Mouse (Mus musculus) embryo, embryonic 10.5 days (tissue): Measurements from ENCODE around the gene Tmem176a.

ENCODE experiments used
- DNase-seq: peaks from one replicate; pipeline ENCODE4 v3.0.0-alpha.2; 2015; ENCODE audit warnings: low spot score

The Tmem176a gene

DNA sequence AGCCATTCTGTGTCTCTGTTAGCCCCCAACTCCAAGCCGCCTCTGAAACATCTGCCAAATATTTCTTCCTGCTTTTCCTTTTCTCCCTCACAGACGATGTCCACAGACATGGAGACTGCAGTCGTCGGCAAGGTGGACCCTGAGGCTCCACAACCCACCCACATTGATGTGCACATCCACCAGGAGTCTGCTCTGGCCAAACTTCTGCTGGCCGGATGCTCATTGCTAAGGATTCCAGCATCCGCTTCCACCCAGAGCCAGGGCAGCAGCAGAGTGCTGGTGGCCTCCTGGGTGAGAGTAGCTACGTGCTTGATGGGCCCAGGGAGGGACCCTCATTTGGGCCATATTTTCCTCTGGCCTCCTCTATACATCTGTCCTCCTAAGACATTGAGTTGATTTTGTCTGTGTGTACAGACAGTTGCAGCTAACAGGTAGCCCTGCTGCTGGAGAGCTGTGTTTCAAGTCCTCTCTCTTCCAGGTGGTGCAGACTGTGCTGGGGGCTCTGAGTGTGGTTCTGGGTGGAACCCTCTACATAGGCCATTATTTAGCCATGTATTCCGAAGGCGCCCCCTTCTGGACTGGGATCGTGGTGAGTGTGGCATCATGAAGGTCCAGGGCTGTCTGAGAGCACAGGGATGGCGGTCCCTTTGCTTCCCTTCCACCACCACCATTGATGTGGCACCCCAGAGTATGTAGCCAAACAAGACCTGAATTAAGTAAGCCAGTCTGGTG lies 1.6 kb downstream of the Tmem176a start:
- DNase-seq = no peak

DNA sequence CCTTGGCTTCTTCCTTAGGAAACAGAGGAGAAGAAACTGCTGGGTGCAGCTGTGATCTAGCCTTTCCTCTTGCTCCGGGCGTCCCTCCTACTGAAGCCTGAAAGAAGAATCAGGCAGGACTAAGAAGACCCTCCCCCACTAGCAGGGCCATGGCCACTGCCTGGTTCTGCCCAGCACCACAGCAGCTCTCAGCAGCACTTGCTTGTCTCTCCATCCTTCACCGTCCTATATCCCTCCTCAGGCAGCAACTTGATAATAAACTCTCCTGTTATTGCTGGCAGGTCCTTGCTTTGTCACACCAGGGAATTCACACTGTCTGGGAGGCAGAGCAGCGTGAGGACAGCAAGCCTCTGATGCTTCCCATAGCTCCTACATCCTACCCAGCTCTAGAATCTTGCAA lies 4.4 kb downstream of the Tmem176a start:
- no peak for DNase-seq

DNA sequence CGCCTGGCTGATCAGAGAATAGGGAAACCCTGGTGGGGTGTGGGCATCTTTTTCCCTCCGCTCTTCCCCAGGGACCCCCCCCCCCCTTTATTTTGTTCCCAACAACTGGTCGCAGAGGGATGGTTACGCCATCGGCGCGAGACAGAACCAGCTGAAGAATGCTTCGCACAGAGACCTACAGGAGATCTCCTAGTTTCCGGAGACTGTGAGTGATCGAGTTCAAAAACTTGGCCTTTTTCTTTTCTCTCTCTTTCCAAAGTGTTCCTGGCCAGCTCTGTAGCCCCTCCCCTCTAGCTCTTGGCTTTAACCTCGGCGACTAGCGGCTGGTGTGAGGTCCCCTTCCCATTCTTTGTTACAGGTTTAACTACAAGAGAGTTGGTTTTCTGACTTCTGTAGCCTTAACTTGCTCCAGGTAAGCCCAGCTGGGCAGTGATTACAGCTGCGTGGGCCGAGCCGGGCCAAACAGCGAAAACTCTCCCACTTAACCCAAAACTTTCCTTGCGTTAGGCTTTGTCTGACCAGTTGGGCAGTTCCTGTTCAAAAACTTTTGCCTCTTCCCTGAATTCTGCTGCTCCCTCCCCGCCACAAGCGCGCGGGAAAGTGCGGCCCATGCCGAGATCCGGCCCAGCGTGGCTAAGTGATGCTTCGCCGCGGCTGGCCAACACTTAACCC lies 11.2 kb downstream of the Tmem176a start:
- peak; percentile 69 for DNase-seq

DNA sequence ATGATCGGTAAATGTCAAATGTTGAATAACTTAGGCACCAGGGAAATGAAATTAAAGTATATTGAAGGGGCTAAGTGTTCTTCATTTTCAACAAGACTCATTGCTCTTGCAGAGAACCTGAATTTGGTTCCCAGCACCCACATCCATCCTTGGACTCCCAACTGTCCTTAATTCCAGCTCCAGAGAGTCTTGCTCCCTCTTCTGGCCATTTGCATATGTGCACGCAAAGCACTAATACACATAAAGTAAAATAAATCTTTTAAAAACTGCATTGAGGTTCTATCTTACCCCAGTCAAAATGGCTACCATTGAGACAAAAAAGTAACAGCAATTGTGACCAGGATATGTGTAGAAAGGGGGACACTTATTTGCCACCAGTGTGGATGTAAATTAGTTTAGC lies 13.4 kb downstream of the Tmem176a start:
- no peak for DNase-seq

DNA sequence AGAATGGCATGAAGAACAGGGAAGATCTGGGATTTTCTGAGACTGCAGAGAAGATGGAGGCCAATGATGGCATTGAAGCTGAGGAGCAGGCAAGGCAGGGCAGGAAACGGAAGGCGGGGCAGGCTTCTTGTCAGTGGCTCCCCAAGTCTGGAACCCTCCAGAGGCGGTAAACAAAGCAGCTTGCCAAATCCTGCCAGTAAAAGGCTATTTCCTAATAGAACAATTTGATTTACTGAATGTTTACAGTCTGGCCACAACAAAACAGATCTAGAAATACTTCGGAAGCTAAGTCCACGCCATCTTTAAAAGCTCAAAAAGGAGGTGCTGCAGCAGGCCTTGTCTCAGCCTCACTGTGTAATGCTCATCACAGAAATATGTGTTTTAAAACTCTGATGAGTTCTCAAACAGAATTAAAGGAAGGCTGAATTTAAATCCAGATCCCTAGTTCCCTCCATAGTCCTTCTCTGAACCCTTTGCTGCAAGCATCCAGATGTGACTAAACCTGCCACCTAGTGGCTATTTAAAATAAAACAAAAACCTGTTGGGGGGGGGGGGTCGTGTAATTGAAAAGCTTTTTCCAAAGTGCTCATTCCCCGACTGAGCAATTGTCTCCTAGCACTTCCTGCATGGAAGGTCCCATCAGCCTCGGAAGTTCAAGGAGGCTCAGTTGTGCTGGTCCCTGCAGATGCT lies 17.0 kb downstream of the Tmem176a start:
- DNase-seq = peak; percentile 42

DNA sequence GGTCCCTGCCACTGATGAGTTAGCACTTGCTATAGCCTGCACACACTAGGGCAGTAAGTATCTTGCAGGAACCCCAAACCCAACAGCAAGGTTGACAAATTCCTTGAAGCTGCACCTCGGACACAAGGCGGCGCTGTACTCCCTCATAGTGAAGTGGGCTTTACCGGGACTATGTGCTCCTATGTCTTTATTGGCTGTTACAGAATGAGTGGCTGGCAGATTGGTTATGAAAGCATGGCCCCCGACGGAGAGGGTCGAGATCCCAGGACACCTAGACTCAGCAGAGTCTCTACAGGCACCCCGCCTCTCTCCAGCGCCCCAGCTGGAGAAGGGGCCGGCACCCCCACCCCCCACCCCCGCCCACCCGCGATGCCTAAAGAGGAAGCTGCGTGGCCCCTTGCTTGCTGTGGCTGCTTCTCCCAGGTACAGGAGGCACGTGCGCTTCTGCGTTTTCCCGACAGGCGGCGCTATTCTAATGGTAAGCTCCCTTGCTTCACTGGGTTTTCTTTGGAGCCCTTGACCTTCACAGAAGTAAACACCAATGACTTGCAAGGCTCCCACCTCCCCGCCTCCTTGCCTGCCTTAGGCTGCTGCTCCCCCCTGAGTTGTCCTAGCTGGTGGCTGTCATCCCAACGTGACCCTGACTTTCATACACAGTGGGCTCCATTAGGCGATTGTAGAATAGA lies 19.6 kb downstream of the Tmem176a start:
- DNase-seq = peak; percentile 84

DNA sequence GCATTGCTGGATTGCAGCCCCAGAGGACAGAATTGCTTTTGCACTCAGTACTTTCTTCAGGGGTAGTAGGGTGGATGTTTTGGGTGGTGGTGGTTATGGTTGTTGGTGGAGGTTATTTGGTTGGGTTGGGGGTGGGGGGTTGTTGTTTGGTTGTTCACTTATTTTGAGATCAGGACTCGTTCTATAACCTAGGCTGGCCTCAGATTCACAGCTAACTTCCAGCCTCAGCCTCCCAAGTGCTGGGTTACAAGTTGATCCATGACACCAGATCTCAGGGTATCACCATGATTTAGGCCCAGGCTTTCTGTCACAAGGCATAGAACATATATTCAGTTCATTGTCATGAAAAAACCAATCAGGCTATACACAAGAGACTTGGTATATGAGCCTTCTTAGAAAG lies 20.1 kb downstream of the Tmem176a start:
- no peak for DNase-seq

DNA sequence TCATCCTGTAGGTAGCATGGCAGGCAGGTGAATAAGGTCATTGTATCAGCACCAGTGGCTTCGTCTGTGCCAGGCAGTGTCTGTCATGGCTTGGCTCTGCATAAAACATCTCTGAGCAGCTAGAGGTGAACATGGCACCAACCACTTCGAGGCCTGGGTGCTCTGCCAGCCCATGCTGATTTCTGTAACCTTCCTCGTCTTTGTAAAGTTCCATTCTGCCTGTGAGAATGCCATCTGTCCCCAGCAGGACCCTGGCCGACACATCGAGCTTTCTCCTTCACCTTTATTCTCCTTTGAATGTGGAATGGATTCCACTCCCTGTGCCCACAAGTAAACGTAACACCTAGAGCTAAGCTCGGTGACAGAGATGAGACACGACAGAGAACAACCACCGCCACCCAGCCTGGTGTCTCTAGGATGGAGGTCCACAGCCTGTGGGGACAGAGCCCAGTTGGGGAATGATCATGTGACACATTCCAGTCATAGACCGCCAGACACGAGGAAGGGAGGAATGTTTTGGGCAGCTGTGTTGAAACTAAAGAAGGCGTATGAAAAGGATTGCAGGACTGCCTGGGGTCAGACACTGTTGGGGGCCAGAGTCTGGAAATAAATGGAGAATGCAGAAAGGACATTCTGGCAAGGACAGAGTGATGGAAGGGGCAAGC lies 21.0 kb downstream of the Tmem176a start:
- no peak for DNase-seq

DNA sequence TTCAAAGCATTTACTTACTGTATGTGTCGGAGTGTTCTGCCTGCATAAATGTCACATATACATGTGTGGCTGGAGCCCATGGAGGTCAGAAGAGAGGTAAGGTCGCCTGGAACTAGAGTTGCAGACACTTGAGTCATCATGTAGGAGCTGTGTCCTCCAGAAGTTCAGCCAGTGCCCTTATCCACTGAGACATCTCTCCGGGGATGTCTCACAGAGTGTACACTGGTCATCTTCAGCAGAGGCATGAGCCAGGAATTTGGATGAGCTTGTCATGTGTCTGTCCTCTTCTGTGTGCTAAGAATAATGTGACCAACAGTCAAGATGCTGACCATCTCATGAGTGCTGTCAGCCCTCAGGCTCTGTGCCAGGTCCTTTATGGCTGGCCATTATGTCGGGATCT lies 22.1 kb downstream of the Tmem176a start:
- DNase-seq = no peak

DNA sequence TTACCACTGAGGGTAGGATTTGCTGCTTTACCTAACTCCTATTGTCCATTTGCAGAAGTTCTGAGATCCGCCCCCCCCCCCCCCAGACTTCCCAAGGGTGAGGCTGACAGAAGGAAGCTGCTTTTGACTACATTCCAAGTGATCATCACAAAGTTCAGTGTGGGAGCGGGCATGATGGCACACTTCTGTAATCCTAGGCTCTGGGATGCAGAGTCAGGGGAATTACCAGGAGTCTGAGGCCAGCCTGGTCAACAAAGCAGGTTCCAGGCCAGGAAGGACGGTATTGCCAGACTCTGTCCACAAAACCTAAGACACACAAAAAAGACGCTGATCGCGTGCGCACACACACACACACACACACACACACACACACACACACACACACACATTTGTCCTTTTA lies 22.8 kb downstream of the Tmem176a start:
- DNase-seq = no peak

DNA sequence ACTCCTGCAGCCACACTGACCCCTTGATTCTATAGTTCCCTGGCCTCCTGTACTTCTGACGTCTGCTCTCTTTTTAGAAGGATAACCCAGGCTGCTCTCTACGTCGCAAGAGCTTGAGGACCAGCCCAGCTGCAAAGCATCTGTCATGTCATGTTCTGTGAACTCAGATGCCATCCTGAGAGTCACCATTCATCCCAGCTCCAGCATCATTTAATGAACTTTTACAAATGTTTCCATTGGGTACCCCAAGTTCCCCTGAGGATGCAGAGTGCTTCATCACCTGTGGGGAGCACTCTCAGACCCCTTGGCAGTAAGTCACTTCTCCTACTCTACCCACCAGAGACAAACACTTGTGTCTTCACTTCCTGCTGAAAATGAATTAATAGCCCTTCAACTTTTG lies 23.5 kb downstream of the Tmem176a start:
- DNase-seq = no peak

DNA sequence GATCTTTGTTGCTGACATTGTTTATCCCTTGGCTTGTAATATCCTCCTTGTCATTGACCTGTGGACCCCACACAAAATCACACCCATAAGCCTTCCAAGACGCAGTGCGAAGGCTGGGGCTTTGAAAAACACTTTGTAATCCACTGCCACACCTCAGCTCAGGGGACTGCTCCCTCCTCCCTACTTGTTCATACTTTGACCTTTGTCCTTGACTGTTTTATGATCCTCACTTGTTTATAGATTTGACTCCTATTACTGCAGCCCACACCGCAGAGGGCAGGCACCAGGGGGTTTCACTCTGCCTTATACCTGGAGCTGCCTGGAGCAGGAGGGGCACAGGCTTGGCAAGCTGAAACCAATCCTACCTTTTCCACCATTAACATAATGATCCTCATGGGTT lies 24.0 kb downstream of the Tmem176a start:
- no peak for DNase-seq

DNA sequence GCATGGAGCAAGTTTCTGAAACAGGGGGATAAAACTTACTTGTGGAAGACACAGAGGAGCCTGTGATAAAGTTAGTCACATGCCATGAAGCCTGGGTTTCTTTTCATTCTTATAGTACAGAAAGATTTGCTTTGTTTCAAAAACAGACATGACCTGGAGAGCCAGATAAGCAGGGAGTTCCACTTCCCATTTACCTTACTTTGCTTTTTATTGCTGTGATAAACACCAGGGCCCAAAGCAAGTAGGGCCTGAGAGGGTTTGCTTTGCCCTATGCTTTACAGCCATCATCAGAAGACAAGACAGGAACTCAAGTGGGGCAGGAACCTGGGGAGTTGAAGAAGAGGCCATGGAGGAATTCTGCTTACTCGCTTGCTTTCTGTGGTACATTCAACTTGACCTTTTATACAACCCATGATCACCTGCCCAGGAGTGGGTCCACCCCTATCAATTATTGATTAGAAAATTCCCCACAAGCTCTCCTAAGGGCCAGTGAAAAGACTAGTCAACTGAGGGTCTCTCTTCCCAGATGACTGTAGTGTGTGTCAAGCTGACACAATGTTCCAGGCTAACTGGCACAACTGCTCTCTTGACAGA lies 24.5 kb downstream of the Tmem176a start:
- no peak for DNase-seq

DNA sequence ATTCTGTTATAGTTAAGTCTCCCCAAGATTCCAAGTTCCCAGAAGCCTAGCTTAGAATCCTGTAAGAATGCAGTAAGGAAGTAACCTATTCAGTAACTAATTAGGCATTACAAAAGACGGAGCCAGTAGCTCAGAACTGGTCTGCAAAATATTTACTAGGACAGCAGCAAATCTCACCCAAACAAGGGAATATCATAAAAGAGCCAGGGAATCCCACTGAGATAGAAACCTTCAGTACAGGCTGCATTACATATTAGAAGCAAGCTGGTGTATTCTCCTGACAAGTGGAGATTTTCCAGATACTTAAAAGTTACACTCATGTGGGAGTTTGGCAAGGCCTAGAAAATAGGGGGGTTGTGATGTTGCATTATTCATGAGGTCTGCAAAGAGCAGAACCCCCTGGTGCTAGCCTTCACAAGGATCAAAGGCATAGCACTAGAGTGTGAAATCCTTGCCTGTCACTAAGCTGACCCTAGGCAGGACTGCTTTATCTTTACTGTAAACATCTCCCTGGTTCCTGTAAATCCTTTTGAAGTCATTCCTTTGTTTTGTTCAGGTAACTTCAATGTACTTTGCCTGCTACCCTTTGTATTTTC lies 25.7 kb downstream of the Tmem176a start:
- peak; percentile 61 for DNase-seq

DNA sequence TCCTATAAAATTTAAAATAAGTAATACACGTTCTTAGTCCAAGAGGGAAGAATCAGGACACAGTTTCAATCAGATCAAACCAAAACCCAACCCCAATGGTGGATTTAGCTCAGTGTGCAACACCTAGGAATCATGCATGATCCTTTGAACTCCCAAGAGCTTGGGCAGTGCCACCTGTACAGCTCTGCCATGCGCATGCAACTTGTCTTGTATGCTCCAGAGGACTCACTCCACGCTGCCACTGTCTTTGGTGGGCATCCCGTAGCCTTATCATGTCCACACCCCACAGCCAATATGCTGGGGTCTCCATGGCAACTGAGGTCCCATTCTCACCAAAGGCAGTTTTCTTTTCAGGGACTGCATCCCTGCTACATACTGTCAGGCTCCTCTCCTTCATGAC lies 26.4 kb downstream of the Tmem176a start:
- DNase-seq = no peak

DNA sequence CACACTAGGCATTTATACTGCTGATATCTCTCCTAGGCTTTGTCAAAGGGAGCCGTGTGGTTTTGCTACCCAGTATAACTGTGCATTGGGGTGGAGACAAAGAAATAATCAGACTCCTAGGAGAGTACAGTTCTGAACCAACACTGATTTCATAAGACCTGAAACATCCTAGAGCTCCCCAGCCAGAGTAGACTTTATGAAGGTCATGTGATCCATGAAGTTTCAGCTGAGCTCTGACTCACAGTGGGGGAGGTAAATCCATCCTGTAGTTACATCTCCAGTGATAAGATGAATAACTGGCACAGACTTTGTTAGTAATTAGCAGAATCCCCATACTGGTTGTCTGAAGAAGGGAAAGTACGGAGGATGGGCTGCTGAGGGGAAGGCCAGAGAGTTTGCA lies 29.1 kb downstream of the Tmem176a start:
- DNase-seq = no peak

DNA sequence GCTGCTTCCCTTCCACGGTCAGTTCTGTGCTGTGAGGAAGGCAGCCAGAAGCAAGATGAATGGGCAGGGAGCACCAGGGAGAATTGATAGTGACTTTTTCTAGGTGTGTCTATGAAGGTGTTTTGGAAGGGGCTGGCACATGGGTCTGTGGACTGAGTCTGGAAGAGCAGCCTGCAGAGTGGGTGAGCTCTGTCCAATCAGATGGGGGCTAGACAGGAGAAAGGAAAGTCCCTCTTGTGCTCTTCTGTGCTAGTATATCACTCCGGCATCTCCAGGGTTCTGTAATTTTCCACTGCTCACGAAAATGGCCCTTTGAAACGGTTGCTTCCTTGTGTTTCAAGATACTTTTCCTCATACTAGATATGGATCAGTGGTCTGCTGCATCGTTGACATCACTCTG lies 31.9 kb downstream of the Tmem176a start, which contains the start of gene Aoc1:
Aoc1 (plus strand) TSS at position 301 of the 400 bp plus-strand sequence.
- no peak for DNase-seq

DNA sequence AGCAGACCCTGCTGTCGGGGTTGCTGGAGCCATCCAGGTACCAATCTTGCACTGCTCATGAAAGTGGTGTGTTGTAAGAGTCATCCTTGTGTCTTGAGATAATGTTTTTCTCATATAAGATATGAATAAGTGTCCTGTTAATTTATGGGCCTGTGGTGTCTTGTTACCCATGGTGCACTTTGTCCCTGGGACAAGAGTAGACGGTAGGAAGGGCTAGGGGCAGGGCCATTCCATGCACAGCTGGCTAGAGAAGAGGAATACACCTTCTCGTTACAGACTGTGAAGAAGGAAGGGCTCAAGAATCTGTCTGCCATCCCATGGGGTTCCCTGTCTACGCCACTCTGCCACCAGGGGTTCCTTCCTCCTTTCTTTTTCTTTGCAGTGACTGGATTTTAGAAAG lies 33.9 kb downstream of the Tmem176a start:
- no peak for DNase-seq

DNA sequence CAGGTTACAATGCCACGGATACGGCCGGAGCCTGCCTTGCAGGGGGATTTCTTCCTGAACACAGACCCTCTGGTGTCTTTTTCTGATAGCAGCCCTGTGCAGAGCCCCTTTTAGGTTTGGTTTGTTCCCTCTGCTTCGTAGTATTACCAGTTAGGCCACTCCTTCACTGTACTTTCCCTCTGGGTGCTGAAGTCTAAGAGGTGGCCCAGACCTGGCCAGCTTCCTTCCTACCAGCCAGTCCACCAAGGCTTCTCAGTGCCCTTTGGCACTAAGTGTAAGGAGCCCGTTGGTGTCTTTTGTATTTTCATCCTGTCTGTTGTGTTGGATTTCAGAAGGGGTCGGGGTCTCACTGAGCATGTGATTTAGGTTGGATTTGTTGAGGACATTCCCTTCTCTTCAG lies 34.8 kb downstream of the Tmem176a start:
- no peak for DNase-seq

DNA sequence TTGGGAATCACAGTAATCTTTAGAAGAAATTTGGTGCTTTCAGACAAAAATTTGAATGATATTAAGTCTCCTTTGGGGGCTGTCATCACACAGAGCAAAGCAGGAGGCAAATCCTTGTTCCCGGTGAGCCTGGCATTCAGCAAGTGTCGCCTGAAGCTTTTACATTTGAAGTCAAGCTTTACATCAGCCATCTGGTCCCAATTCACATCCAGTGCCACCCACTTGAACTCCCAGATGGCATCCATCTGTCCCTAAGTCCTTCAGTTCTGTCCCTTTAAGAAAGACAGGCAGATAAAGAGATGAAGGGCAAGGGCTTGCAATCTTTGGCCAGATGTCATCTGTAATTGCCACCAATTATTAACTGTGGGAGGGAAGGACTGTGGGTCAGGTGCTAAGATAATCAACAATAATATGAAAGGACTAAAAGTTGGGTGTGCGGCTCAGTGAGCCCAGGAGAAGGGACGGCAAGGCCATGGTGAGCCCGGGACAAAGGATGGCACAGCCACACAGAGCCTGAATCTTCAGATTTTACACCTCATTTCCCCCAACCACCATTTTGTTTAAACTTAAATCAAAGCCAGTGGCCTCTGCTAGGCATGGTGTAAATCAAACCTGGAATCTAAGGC lies 35.9 kb downstream of the Tmem176a start:
- no peak for DNase-seq

DNA sequence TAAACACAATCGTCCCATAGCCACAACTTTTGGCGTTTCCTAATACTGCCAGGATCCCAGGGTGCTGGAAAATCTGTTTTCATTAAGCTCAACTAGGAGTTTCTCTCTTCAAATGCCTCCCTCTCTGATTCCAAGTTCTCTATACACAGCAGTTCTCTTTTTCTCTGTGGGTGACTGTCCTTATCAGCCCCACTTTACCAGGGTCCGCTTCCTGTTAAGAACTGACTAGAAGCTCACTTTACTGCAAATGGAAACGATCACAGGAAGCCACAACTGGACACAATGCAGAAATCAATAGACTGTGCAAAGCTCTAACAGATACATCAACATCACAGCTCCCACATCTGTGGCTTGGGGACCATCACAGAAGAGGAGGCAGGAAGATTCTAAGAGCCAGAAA lies 53.5 kb downstream of the Tmem176a start:
- no peak for DNase-seq
